Mouse (Mus musculus) CH12.LX (cell line): ENCODE data around the gene Plscr1.

ENCODE experiments used
- BHLHE40 ChIP-seq: IDR thresholded peaks from 2 replicates; pipeline ENCODE4 v1.6.1; 2011; ENCODE audit warnings: mild to moderate bottlenecking, low read depth, low read length, improper control_type of control experiment
- CHD2 ChIP-seq: IDR thresholded peaks from 2 replicates; pipeline ENCODE4 v1.6.1; 2011; ENCODE audit warnings: low read length, improper control_type of control experiment
- MAFK ChIP-seq: IDR thresholded peaks from 2 replicates; pipeline ENCODE4 v1.6.1; 2011; ENCODE audit warnings: low read length, improper control_type of control experiment; ENCODE audit not compliant: insufficient replicate concordance
- MXI1 ChIP-seq: IDR thresholded peaks from 2 replicates; pipeline ENCODE4 v1.6.1; 2011; ENCODE audit warnings: mild to moderate bottlenecking, low read depth, low read length, improper control_type of control experiment

DNA sequence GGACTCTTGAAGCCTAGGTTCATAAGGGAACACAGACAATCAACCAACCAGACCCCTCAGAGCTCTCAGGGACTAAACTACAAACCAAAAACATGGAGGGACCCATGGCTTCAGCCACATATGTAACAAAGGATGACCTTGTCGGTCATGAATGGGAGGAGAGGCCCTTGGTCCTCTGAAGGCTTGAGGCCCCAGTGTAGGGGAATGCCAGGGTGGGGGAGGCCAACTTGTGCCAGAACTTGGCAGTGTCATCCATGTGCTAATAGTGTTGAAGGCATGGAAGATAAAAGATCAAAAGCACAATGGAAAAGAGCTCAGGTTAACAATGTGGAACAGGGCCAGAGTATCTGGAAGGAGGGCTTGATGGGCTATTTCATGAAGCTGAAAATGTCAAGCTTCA lies 48.7 kb downstream of the Plscr1 start:
- TF ChIP-seq BHLHE40 (no peak), CHD2 (no peak), MXI1 (no peak), MAFK (no peak)
